Mouse (Mus musculus): ENCODE measurements around the gene Nrxn2.

Gene Nrxn2

GRCm38 (mm10) chr19:6513389-6514139, 95.0 kb downstream of the Nrxn2 start:
- in situ Hi-C loops (cut with MboI, MseI) = no loop called here

- in situ Hi-C loops (cut with MboI, MseI) = no loop called here
These were observed 96.4 kb downstream of the Nrxn2 start for GRCm38 (mm10) chr19:6514940-6515339.

GRCm38 (mm10) chr19:6515448-6515847, 96.9 kb downstream of the Nrxn2 start:
- in situ Hi-C loops (cut with MboI, MseI) = no loop called here

GRCm38 (mm10) chr19:6516153-6516552, 97.6 kb downstream of the Nrxn2 start:
- in situ Hi-C loops (cut with MboI, MseI) = no loop called here

GRCm38 (mm10) chr19:6518601-6519000, 100.1 kb downstream of the Nrxn2 start:
- in situ Hi-C loops (cut with MboI, MseI) = no loop called here

- in situ Hi-C loops (cut with MboI, MseI) = no loop called here
These were observed 101.0 kb downstream of the Nrxn2 start for GRCm38 (mm10) chr19:6519483-6519882.

- in situ Hi-C loops (cut with MboI, MseI) = no loop called here
These were observed 103.1 kb downstream of the Nrxn2 start for GRCm38 (mm10) chr19:6521630-6522029.

- in situ Hi-C loops (cut with MboI, MseI) = no loop called here
These were observed 103.8 kb downstream of the Nrxn2 start for GRCm38 (mm10) chr19:6522289-6522688.

- in situ Hi-C loops (cut with MboI, MseI) = no loop called here
These were observed 106.5 kb downstream of the Nrxn2 start for GRCm38 (mm10) chr19:6525023-6525422.

- in situ Hi-C loops (cut with MboI, MseI) = no loop called here
These were observed 107.5 kb downstream of the Nrxn2 start for GRCm38 (mm10) chr19:6526010-6526409.

- in situ Hi-C loops (cut with MboI, MseI) = no loop called here
These were observed 108.9 kb downstream of the Nrxn2 start for GRCm38 (mm10) chr19:6527439-6527838.

- in situ Hi-C loops (cut with MboI, MseI) = no loop called here
These were observed 109.5 kb downstream of the Nrxn2 start for GRCm38 (mm10) chr19:6527839-6528531.

GRCm38 (mm10) chr19:6529265-6529985, 110.9 kb downstream of the Nrxn2 start:
- in situ Hi-C loops (cut with MboI, MseI) = no loop called here

GRCm38 (mm10) chr19:6530359-6530758, 111.8 kb downstream of the Nrxn2 start:
- in situ Hi-C loops (cut with MboI, MseI) = no loop called here

- in situ Hi-C loops (cut with MboI, MseI) = no loop called here
These were observed 112.6 kb downstream of the Nrxn2 start for GRCm38 (mm10) chr19:6531011-6531631.

GRCm38 (mm10) chr19:6531832-6532471, 113.4 kb downstream of the Nrxn2 start:
- in situ Hi-C loops (cut with MboI, MseI) = no loop called here

- in situ Hi-C loops (cut with MboI, MseI) = no loop called here
These were observed 114.1 kb downstream of the Nrxn2 start for GRCm38 (mm10) chr19:6532656-6533055.

GRCm38 (mm10) chr19:6533290-6534117, 115.0 kb downstream of the Nrxn2 start:
- in situ Hi-C loops (cut with MboI, MseI) = no loop called here

GRCm38 (mm10) chr19:6534118-6534415, 115.5 kb downstream of the Nrxn2 start:
- in situ Hi-C loops (cut with MboI, MseI) = no loop called here

- in situ Hi-C loops (cut with MboI, MseI) = loop anchor here (5.0 kb wide), 1 partner anchor 34 kb away; no protein-coding TSS in a partner anchor
These were observed 117.7 kb downstream of the Nrxn2 start for GRCm38 (mm10) chr19:6536201-6536600.

- in situ Hi-C loops (cut with MboI, MseI) = loop anchor here (5.0 kb wide), 1 partner anchor 34 kb away; no protein-coding TSS in a partner anchor
These were observed 118.2 kb downstream of the Nrxn2 start for GRCm38 (mm10) chr19:6536696-6537095.
